26 mouse cellular contexts compared by ENCODE assay signal in genomic region chr10:86017781-86018180, GRCm38 (mm10). TPM values are rescaled to one million over a fixed set of nuclear protein-coding genes. Genes with fewer than 3 reads are reported as not detected.
"Had no signal": no experiment of that assay in that cellular context is flagged by ENCODE, and none has a peak within 500 bp of the region (broad histone marks: within the 10 kb centered on the region; RNA-seq: fewer than 3 reads in every experiment).

No protein-coding gene starts in this region.

- H3K4me3 ChIP-seq: hindbrain, embryonic 13.5 days; hindbrain, embryonic 15.5 days; intestine, embryonic 15.5 days; kidney, embryonic 15.5 days; left cerebral cortex, adult 2 months; limb, embryonic 10.5 days; limb, embryonic 12.5 days; liver, embryonic 13.5 days; liver, embryonic 15.5 days had no signal

- H3K4me1 ChIP-seq: intestine, embryonic 15.5 days had no signal

- H3K27me3 ChIP-seq: hindbrain, embryonic 13.5 days; hindbrain, embryonic 15.5 days; intestine, embryonic 15.5 days; limb, embryonic 12.5 days; liver, embryonic 13.5 days had no signal

- DNase-seq: gastrocnemius, postnatal 14 days; gastrocnemius, postnatal 36 days; heart, adult 18-20 months; heart, postnatal 10 days; heart, postnatal 36 days; kidney, adult 11 months; kidney, adult 2 months; kidney, adult 9 months; kidney, postnatal 14 days; kidney, postnatal 36 days; liver; liver, embryonic 13.5 days had no signal

- H3K27ac ChIP-seq: hindbrain, embryonic 13.5 days; hindbrain, embryonic 15.5 days; hindbrain, postnatal 0 days; intestine, embryonic 15.5 days; kidney, embryonic 15.5 days; kidney, postnatal 0 days; left cerebral cortex, adult 2 months; limb, embryonic 10.5 days; limb, embryonic 12.5 days; liver, embryonic 13.5 days; liver, embryonic 15.5 days had no signal

- ATAC-seq: hindbrain, postnatal 0 days; intestine, embryonic 15.5 days had no signal

- H3K9ac ChIP-seq: hindbrain, embryonic 13.5 days; hindbrain, embryonic 15.5 days; intestine, embryonic 15.5 days; kidney, embryonic 15.5 days; limb, embryonic 12.5 days; liver, embryonic 13.5 days; liver, embryonic 15.5 days had no signal

- H3K36me3 ChIP-seq: hindbrain, embryonic 13.5 days; hindbrain, embryonic 15.5 days; intestine, embryonic 15.5 days; kidney, embryonic 15.5 days; limb, embryonic 10.5 days; limb, embryonic 12.5 days; liver, embryonic 13.5 days; liver, embryonic 15.5 days had no signal

- H3K9me3 ChIP-seq: hindbrain, embryonic 13.5 days; hindbrain, embryonic 15.5 days; intestine, embryonic 15.5 days; kidney, embryonic 15.5 days; limb, embryonic 10.5 days; limb, embryonic 12.5 days; liver, embryonic 13.5 days; liver, embryonic 15.5 days had no signal

- H3K4me2 ChIP-seq: heart, embryonic 11.5 days; hindbrain, embryonic 13.5 days; hindbrain, embryonic 15.5 days; intestine, embryonic 15.5 days; kidney, embryonic 15.5 days; limb, embryonic 12.5 days; liver, embryonic 11.5 days; liver, embryonic 13.5 days; liver, embryonic 15.5 days had no signal

RNA-seq across cellular contexts. Expression of gene Bpifc, which starts 6.1 kb away (rescaled TPM):
- polyA plus RNA-seq: heart, embryonic 11.5 days; heart, embryonic 14.5 days; hindbrain, embryonic 13.5 days; hindbrain, embryonic 15.5 days; large intestine, adult 2 months; limb, embryonic 10.5 days; liver, embryonic 11.5 days; liver, embryonic 13.5 days had no signal
